Mouse (Mus musculus) cerebellum, postnatal 36 days (tissue): Measurements from ENCODE around the gene 4930503B20Rik.

ENCODE experiments used
- DNase-seq, 2 experiments: peaks; one replicate each; pipeline ENCODE4 v3.0.0; 2021 to 2022; ENCODE audit warnings: mixed read lengths in 2 of 2

Gene 4930503B20Rik

DNA sequence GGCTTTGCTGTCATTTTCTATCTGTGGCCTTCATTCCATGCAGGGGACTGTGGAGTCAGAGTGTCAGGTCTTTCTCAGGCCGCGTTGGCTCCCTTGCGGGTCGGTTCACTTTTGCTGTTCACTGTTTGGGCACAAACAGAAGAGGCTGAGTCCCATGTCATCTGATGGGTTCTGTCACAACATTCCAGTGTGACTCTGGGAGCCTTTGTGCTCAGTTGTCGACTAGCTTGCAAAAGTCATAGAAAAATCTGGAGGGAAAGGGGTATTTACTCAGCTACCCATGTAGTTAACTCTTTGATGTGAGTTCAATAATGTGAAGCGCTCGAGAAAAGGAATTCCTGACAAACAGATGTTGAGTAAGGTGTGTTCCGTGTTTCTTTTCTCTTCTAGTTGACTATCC, 54.7 kb downstream of the 4930503B20Rik start:
- DNase-seq = no peak

DNA sequence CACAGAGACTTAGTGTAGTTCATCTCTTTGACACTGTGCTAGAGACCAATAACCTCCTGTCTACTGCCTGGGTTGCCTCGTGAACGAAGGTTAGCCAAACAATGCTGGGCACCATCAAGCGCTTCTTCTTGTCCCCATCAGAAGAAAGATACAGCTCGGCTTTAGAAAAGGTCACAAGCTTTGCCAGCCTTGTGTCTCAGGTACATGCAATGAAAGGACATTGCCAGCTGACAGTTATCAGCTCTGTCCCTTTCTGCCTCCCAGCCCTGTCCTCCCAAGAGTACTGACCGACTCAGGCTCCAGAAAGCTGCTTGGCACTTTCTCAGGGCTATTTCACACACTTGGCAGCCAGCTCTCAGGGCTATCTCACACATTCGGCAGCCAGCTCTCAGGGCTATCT, 55.7 kb downstream of the 4930503B20Rik start:
- no peak for DNase-seq
